Mouse (Mus musculus): ENCODE measurements around the gene Hlcs. TPM values are rescaled to one million over a fixed set of nuclear protein-coding genes. Genes with fewer than 3 reads are reported as not detected.

Hlcs gene
- total RNA-seq, 2 experiments from 2014 or later, result 16.6 to 17.4 TPM

DNA sequence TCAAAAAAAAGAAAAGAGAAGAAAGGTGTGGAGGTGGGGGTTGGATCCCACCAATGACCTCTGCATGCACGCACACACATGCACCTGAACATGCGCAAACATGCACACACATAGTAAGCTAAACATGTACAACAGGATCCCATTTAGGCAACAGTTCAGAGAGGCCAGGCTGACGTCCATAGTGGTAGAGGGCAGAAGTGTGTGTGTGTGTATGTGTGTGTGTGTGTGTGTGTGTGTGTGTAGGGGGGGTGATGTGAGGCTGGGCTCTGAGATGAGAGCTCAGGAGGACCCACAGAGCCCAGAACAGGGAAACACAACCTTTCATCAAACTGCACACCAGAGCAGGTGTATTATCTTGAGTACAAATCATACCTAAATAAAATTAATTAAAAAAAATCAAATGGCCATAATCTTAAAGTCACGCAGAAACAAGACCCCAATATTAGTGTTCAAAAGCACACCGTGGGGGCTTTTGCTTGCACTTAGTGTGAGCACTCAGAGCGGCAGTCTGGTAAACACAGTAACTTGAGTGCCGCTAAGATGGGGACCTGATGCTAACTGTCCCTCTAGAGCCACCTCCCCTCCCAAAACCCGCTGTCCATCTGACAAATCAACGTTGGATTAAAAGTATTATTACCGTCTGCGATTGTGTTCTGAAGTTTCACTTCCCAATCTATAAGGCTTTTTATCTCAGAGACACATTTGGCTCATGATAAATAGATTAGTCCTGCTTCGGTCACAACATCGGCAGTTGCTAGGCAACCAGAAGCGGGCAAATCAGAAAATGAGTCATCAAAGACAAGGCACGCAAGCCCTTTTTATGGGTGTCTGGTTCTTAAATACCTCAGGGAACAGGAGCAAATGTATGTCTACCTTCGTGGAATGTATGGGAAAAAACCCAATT, 76.9 kb downstream of the Hlcs start:
- Histone ChIP-seq H3K27ac (no peak overlapping the region), H3K4me3 (peak overlapping the region; percentile 19; the same call in 1 of the 2 replicates)
- intact Hi-C loops (cut with DNase I), result no loop called here
- no peak for TF ChIP-seq CTCF (IDR thresholded peaks at IDR 0.05)
- DNase-seq (ENCODE audit: extremely low spot score in 1 of 2, low spot score in 2 of 2), result peak in 1 of 2 experiments; percentile 57

DNA sequence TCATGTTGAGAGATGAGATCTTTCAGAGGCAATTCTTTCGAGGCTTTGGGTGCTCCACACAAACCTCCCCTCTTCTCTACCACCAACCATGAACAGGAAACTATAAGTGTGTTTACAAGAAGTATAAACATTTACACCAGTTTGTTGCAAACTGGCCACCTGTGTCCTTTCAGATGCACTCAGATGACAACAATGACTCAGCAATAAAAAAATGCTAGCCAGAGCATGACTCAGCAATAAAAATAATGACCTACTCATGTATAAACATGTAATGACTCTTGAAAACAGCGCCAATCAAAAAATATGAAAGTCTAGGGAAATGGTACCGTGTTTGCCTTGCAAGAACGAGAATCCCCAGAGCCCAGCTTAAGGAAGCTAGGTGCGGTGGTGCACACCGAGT, 77.7 kb downstream of the Hlcs start:
- intact Hi-C loops (cut with DNase I), result no loop called here
- H3K27ac ChIP-seq, result no peak overlapping the region
- TF ChIP-seq CTCF (IDR thresholded peaks at IDR 0.05), result no peak
- H3K4me3 ChIP-seq, result no peak overlapping the region
- no peak for DNase-seq (ENCODE audit: extremely low spot score in 1 of 2, low spot score in 2 of 2)

DNA sequence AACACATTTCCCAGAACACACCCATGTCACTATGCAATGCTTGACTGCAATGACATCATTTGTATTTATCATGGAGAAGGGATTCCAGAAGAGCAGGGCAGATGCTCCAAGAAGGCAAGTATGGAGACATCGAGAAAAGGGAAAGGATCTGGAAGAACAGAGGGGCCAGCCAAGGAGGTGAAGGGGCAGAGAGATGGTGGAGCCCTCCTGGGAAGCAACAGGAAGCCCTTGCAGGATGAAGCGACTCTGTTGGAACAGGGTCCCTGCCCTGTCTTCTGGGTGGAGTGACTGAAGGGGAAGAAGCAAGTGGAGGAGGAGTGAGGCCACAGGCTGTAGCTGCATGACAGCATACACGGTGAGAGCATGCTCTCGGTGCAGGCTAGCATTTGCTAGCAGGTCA, 79.2 kb downstream of the Hlcs start:
- Histone ChIP-seq H3K27ac (no peak overlapping the region), H3K4me3 (no peak overlapping the region)
- DNase-seq (ENCODE audit: extremely low spot score in 1 of 2, low spot score in 2 of 2), result no peak
- intact Hi-C loops (cut with DNase I), result no loop called here
- TF ChIP-seq CTCF (IDR thresholded peaks at IDR 0.05), result no peak

DNA sequence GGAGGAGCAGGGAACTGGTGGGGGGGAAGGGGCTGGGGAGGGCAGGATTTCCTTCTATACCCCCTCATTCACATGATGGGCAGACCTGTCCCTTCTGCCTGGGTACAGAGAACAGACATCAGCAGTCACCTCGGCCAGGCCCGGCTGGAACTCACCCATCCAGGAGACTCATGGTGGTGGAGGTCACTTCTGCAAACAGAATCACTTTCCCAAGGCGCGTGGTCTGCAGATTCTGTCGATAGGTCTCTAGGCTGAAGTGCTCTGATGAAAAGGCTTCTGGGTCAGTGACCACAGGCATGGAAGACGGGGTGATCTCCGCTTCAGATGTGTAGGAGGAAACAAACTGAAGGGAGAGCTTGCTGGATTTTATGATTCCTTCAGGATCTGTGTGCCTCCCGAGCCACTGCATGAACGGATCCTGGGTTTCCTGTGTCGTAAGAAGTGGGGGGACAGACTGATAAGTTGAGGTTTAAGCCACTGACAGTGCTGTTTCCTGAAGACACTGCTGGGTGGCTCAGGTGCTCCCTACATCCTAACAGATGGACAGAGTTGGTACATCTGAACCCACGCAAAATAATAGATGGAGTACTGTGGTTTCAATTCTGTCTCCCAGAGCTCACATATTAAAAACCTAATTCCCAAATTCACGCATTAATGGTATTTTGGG, 82.3 kb downstream of the Hlcs start:
- no peak overlapping the region for H3K27ac ChIP-seq
- DNase-seq (ENCODE audit: extremely low spot score in 1 of 2, low spot score in 2 of 2), result no peak
- no peak overlapping the region for H3K4me3 ChIP-seq
- intact Hi-C loops (cut with DNase I), result no loop called here
- TF ChIP-seq CTCF (IDR thresholded peaks at IDR 0.05), result no peak

DNA sequence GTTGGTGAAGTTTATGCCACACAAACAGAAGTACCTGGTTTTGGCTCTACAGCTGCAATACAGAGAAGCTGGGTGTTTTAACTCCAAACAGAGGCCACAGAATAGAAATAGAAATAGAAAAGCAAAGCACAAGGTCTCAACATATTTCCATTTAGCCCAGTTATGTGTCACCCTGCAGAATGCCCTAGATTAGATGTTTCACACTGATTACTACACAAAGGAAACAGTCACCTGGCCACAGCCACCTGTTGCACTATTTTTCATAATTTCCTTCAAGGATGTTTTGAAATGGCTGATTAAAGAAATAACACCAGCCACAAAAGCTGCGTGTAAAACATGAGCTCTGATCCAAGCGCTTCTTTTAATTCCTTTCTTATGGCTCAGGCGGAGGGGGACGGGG, 82.9 kb downstream of the Hlcs start:
- intact Hi-C loops (cut with DNase I), result no loop called here
- Histone ChIP-seq H3K4me3 (no peak overlapping the region), H3K27ac (no peak overlapping the region)
- TF ChIP-seq CTCF (IDR thresholded peaks at IDR 0.05), result no peak
- no peak for DNase-seq (ENCODE audit: extremely low spot score in 1 of 2, low spot score in 2 of 2)

DNA sequence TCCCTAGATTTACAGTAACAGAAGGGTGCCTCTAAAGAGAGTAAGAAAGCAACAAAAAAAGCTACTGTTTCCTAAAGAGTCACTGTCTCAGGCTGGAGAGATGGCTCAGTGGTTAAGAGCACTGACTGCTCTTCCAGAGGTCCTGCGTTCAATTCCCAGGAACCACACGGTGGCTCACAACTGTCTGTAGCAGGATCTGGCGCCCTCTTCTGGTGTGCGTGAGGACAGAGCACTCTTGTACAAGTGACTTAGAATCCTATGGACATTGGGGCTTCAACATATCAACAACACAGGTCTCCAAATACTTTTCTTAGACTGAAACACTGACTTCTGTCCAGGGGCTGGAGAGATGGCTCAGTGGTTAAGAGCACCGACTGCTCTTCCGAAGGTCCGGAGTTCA, 83.5 kb downstream of the Hlcs start:
- no peak; the same call in none of the 2 replicates for TF ChIP-seq CTCF (IDR thresholded peaks at IDR 0.05)
- no peak overlapping the region for H3K4me3 ChIP-seq
- no peak for DNase-seq (ENCODE audit: extremely low spot score in 1 of 2, low spot score in 2 of 2)
- intact Hi-C loops (cut with DNase I), result no loop called here
- no peak overlapping the region for H3K27ac ChIP-seq

DNA sequence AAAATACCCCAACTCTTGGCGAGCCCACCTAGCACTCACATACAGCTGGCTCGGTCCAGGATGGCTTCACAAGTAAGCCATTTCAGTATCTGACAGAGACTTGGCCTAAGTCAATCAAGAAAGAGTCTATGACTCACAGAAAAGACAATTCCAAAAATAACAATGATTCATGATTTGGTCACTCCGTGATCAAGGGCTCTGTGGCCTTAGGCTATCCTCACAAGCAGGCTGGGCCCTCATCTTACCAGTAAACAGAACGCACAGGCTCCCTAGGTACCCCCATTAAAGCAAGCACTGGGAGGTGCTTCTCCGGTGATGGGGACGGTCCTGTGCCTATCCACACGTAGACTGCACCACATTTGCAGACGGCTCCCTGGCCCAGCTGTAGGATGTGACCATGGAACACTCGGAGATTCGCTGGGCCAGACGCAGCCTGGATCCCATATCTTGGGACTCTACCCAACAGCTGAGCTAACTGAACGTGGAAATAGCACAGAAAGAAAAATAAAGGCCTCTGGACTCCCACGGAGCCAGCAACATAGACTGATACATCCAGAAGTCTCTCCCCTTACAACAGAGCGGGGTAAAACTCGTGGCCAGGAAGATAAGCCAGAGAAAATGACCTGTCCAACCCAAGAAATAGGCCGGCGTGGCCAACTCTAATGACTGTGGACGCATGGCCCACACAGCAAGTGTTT, 84.4 kb downstream of the Hlcs start:
- no peak for TF ChIP-seq CTCF (IDR thresholded peaks at IDR 0.05)
- DNase-seq (ENCODE audit: extremely low spot score in 1 of 2, low spot score in 2 of 2), result no peak
- Histone ChIP-seq H3K27ac (no peak overlapping the region), H3K4me3 (no peak overlapping the region)
- intact Hi-C loops (cut with DNase I), result no loop called here

DNA sequence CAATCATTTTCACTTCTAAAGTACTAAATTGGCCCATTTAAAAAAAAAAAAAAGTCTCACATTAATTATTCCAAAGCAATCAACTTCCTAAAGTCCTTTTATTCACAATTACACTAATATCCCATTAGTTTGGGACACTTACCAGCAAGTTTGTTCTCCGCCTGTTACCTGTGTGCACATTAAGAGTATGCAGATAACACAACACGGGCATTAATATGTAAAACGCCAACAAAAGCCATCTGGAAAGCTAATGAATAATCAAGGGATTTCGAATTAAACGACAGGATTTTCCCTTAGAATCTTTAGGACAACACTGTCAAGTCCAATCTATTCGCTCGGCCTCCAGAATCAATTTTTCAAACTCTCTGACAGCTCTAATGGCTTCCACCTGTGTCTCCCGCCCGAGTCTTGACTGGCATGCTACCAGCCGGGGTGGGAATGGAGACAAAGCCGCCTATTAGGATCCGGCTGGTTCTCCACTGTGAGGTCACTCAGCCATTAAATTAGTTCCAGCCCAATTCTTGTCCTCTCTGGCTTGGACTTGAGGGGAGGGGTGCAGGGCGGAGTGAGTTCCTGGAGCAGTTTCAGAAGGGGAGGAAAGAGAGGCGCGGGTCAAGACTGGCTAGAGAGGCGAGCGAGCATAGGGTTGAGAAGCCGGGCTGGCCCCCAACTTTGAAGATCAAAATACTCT, 85.9 kb downstream of the Hlcs start:
- peak; percentile 24 to 45 for DNase-seq (ENCODE audit: extremely low spot score in 1 of 2, low spot score in 2 of 2)

DNA sequence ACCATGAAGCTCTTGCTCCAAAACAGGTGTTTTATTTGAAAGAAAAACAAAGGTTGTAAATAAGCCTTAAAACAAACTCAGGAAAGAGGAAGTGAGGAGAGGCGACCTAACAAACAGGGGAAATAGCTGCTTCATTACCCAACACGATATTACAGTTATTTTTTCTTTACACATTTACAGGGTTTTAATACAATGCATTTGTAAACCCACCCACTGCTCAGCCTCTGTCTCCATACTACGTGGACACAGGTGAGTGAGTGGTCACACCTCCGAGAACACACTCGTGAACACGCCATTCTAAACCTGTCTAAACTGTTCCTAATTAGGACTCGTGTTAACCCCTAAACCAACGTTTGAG, 90.0 kb downstream of the Hlcs start:
- no peak for DNase-seq (ENCODE audit: extremely low spot score in 1 of 2, low spot score in 2 of 2)
- no peak for TF ChIP-seq CTCF (IDR thresholded peaks at IDR 0.05)
- H3K4me3 ChIP-seq, result no peak overlapping the region
- H3K27ac ChIP-seq, result no peak overlapping the region
- intact Hi-C loops (cut with DNase I), result no loop called here

More for the DNA sequence above, 85.9 kb downstream of the Hlcs start:
- H3K4me3 ChIP-seq, result no peak overlapping the region
- H3K27ac ChIP-seq, result no peak overlapping the region
- TF ChIP-seq CTCF (IDR thresholded peaks at IDR 0.05), result no peak
- intact Hi-C loops (cut with DNase I), result no loop called here

DNA sequence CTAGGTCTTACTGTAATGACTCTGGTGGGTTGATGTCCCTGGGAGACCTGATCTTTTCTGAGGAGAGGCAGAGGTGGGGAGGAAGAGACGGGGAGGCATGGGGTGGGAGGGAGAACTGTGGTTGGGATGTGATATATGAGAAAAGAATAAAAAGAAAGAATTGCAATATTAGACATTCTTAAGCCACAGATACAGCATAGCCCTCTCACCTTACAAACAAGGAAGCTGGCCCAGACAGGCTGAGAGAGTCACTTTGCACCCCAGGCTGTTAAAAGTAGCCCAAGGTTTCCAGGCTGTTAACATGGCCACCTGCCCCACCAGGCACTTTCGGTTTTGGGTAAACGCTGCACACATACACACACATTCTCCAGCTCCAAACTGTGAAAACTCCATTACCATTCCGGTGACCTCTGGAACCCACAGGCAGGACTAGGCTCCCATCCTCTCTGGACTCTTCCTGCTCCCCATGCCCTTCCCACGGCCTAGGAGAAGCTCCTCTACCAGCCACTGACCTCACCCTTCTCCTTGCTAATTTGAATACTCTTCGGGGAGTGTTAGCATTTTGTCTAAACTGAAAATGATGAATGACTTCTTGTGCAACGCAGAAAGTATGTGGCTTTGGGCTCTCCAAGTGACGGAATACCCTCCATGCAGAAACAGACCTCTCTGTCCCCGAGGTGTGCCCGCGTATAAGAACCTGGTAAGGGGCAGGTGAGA, 90.6 kb downstream of the Hlcs start:
- no peak for DNase-seq (ENCODE audit: extremely low spot score in 1 of 2, low spot score in 2 of 2)
- intact Hi-C loops (cut with DNase I), result no loop called here
- no peak for TF ChIP-seq CTCF (IDR thresholded peaks at IDR 0.05)
- Histone ChIP-seq H3K27ac (no peak overlapping the region), H3K4me3 (no peak overlapping the region)

DNA sequence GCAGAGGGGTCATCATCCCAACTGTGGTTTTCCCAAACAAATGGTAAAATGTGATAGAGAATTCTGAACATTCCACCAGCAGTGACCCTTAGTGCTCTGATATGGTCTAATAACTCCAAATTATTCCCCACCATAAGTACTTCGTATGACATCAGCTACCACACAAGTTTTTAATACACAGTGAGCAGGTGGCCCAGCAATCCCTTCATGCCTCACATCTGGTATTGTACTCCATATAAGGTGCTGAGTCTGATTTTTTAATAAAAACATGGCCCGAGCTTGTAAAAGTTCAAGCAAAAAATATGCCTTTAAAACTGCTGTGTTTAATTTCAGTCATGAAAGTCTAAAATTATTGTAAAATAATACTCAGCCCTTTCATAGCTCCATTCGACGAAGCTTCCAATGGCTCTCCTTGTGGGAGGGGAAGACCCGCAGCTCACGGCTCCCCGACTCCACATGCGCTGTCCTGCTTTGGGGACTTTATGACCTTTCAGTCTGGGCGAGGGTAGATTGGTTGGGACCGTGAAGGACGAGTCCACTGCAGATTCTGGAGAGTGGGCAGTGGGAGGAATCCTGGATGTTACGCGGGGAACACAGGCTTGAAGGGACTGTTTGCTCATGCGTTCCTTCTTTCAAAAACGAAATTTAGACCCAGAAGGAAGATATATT, 102.5 kb downstream of the Hlcs start:
- no peak overlapping the region for H3K27ac ChIP-seq
- intact Hi-C loops (cut with DNase I), result no loop called here
- no peak overlapping the region for H3K4me3 ChIP-seq
- TF ChIP-seq CTCF (IDR thresholded peaks at IDR 0.05), result no peak
- DNase-seq (ENCODE audit: extremely low spot score in 1 of 2, low spot score in 2 of 2), result no peak

Data from left cerebral cortex, adult 2 months (tissue).